Mouse (Mus musculus) MEL (cell line): ENCODE results near the gene Vmn2r99.

Experiments
- CTCF ChIP-seq, 3 experiments: IDR thresholded peaks in 2 of 3; conservative IDR thresholded peaks in 1 of 3; 2 replicates each; pipeline ENCODE4 v1.5.1; 2011 to 2012; ENCODE audit warnings: low read length in 3 of 3, low read depth in 2 of 3, mild to moderate bottlenecking in 2 of 3, improper control_type of control experiment in 1 of 3, inconsistent platforms in 1 of 3, mixed read lengths in 1 of 3, moderate library complexity in 1 of 3; ENCODE audit not compliant: control insufficient read depth in 1 of 3, insufficient read depth in 1 of 3, poor library complexity in 1 of 3, severe bottlenecking in 1 of 3
- GABPA ChIP-seq: IDR thresholded peaks from 2 replicates; pipeline ENCODE4 v1.6.1; 2012; ENCODE audit warnings: low read depth, mild to moderate bottlenecking, inconsistent platforms, low read length, improper control_type of control experiment, moderate library complexity
- POLR2A ChIP-seq, 2 experiments: IDR thresholded peaks; 2 replicates each; pipeline ENCODE4 v1.6.1; 2011 to 2012; ENCODE audit warnings: low read length in 2 of 2, mild to moderate bottlenecking in 2 of 2, control low read depth in 1 of 2, improper control_type of control experiment in 1 of 2, low read depth in 1 of 2, moderate library complexity in 1 of 2; ENCODE audit not compliant: control insufficient read depth in 1 of 2, insufficient read depth in 1 of 2, poor library complexity in 1 of 2
- TBP ChIP-seq: IDR thresholded peaks from 2 replicates; pipeline ENCODE4 v1.8.0; 2011; ENCODE audit warnings: low read depth, low read length, improper control_type of control experiment
- USF1 ChIP-seq: IDR thresholded peaks from 2 replicates; pipeline ENCODE4 v1.6.1; 2014; ENCODE audit warnings: low read depth, mild to moderate bottlenecking, inconsistent platforms, low read length, improper control_type of control experiment, moderate library complexity

- TF ChIP-seq POLR2A (IDR thresholded peaks at IDR 0.05; ENCODE audit: control insufficient read depth in 1 of 2, insufficient read depth in 1 of 2, low read depth in 1 of 2, low read length in 2 of 2, poor library complexity in 1 of 2) = no peak
- TF ChIP-seq GABPA = no peak
- no peak for TF ChIP-seq CTCF (IDR thresholded peaks at IDR 0.05 in 2 of 3, conservative IDR thresholded peaks at IDR 0.05 in 1 of 3; ENCODE audit: control insufficient read depth in 1 of 3, insufficient read depth in 1 of 3, low read depth in 2 of 3, low read length in 3 of 3, poor library complexity in 1 of 3, severe bottlenecking in 1 of 3)
- TF ChIP-seq TBP = no peak
- no peak for TF ChIP-seq USF1
These were observed at the start of gene Vmn2r99 for GRCm38 (mm10) chr17:19361649-19362048.
